Mouse (Mus musculus): ENCODE measurements around the gene Gpi1. TPM values are rescaled to one million over a fixed set of nuclear protein-coding genes. Genes with fewer than 3 reads are reported as not detected.
A peak's percentile ranks its signal among the peaks of the same experiment; 100 is the strongest.

Gene Gpi1
- 252 and 264 TPM in 2 replicates for polyA plus RNA-seq (2015; fragmentation: Nextera tagmentation; extraction: Ambion mirVana)

GRCm38 (mm10) chr7:34230116-34230515 lies at the start of gene Gpi1:
Gene Gpi1 (minus strand): TSS chr7:34230336.
- peak; percentile 74 for ATAC-seq (ENCODE audit: borderline replicate concordance, extremely low read depth, low FRiP score, low TSS enrichment)
- peak within 1 kb of the TSS; percentile 88 for H3K27ac ChIP-seq
- peak within 1 kb of the TSS; percentile 75 for H3K4me3 ChIP-seq
- 0% methylated on average over 39 of the region's 39 CpGs for WGBS
- peaks cover 31% of the 10 kb centered on the region for H3K36me3 ChIP-seq
- no peaks in the 10 kb centered on the region for H3K9me3 ChIP-seq
- H3K4me1 ChIP-seq, result peaks cover 36% of the 10 kb centered on the region
- H3K9ac ChIP-seq, result peak within 1 kb of the TSS; percentile 72
- peak within 1 kb of the TSS; percentile 81 for H3K4me2 ChIP-seq
- no peaks in the 10 kb centered on the region for H3K27me3 ChIP-seq

- Histone ChIP-seq H3K36me3 (peaks cover 3% of the 10 kb centered on the region; the same call in 1 of the 2 replicates), H3K9me3 (no peaks in the 10 kb centered on the region), H3K27ac (no peak overlapping the region), H3K4me3 (no peak overlapping the region), H3K4me1 (no peaks in the 10 kb centered on the region), H3K27me3 (no peaks in the 10 kb centered on the region), H3K4me2 (no peak overlapping the region), H3K9ac (no peak overlapping the region)
- no peak for ATAC-seq (ENCODE audit: borderline replicate concordance, extremely low read depth, low FRiP score, low TSS enrichment)
- WGBS, result 91% methylated on average over 2 of the region's 2 CpGs
These were observed 47.5 kb upstream of the Gpi1 start for GRCm38 (mm10) chr7:34277656-34278055.

- H3K4me1 ChIP-seq, result no peaks in the 10 kb centered on the region
- WGBS, result 93% methylated on average over 3 of the region's 3 CpGs
- no peaks in the 10 kb centered on the region for H3K27me3 ChIP-seq
- no peak overlapping the region for H3K4me2 ChIP-seq
- no peak overlapping the region for H3K9ac ChIP-seq
- H3K36me3 ChIP-seq, result peaks cover 3% of the 10 kb centered on the region; the same call in 1 of the 2 replicates
- H3K4me3 ChIP-seq, result no peak overlapping the region
- H3K27ac ChIP-seq, result no peak overlapping the region
- H3K9me3 ChIP-seq, result no peaks in the 10 kb centered on the region
- ATAC-seq (ENCODE audit: borderline replicate concordance, extremely low read depth, low FRiP score, low TSS enrichment), result no peak
These were observed 45.9 kb upstream of the Gpi1 start for GRCm38 (mm10) chr7:34276066-34276465.

- Histone ChIP-seq H3K4me1 (no peaks in the 10 kb centered on the region), H3K27ac (no peak overlapping the region)
These were observed 42.3 kb upstream of the Gpi1 start for GRCm38 (mm10) chr7:34272465-34272864.

GRCm38 (mm10) chr7:34268463-34268862 lies 38.3 kb upstream of the Gpi1 start:
- no peak overlapping the region for H3K4me3 ChIP-seq
- H3K4me2 ChIP-seq, result no peak overlapping the region
- H3K27me3 ChIP-seq, result no peaks in the 10 kb centered on the region
- no peak overlapping the region for H3K9ac ChIP-seq
- 68% methylated on average over 1 of the region's 1 CpGs for WGBS
- H3K27ac ChIP-seq, result peak overlapping the region; percentile 69
- 0 out of 2 replicates have a peak, but pooled peaks cover 3% of the 10 kb centered on the region for H3K36me3 ChIP-seq
- 0 out of 2 replicates have a peak, but pooled peaks cover 6% of the 10 kb centered on the region for H3K4me1 ChIP-seq
- ATAC-seq (ENCODE audit: borderline replicate concordance, extremely low read depth, low FRiP score, low TSS enrichment), result no peak
- H3K9me3 ChIP-seq, result no peaks in the 10 kb centered on the region

More at GRCm38 (mm10) chr7:34272465-34272864, 42.3 kb upstream of the Gpi1 start:
- H3K36me3 ChIP-seq, result peaks cover 3% of the 10 kb centered on the region; the same call in 1 of the 2 replicates
- H3K4me2 ChIP-seq, result no peak overlapping the region
- H3K9ac ChIP-seq, result no peak overlapping the region
- no peak for ATAC-seq (ENCODE audit: borderline replicate concordance, extremely low read depth, low FRiP score, low TSS enrichment)
- WGBS, result 71% methylated on average over 4 of the region's 4 CpGs
- H3K4me3 ChIP-seq, result no peak overlapping the region
- H3K9me3 ChIP-seq, result no peaks in the 10 kb centered on the region
- no peaks in the 10 kb centered on the region for H3K27me3 ChIP-seq

- Histone ChIP-seq H3K27me3 (no peaks in the 10 kb centered on the region), H3K4me1 (0 out of 2 replicates have a peak, but pooled peaks cover 6% of the 10 kb centered on the region), H3K4me3 (no peak overlapping the region), H3K9me3 (no peaks in the 10 kb centered on the region), H3K36me3 (peaks cover 21% of the 10 kb centered on the region; the same call in 1 of the 2 replicates), H3K9ac (no peak overlapping the region), H3K4me2 (no peak overlapping the region), H3K27ac (peak overlapping the region; percentile 22; the same call in 1 of the 2 replicates)
- no peak for ATAC-seq (ENCODE audit: borderline replicate concordance, extremely low read depth, low FRiP score, low TSS enrichment)
These were observed 36.3 kb upstream of the Gpi1 start for GRCm38 (mm10) chr7:34266421-34266820.

- ATAC-seq (ENCODE audit: borderline replicate concordance, extremely low read depth, low FRiP score, low TSS enrichment), result no peak
- peaks cover 25% of the 10 kb centered on the region; the same call in 1 of the 2 replicates for H3K36me3 ChIP-seq
- 0 out of 2 replicates have a peak, but pooled peaks cover 6% of the 10 kb centered on the region for H3K4me1 ChIP-seq
- no peak overlapping the region for H3K4me2 ChIP-seq
- H3K27me3 ChIP-seq, result no peaks in the 10 kb centered on the region
- H3K27ac ChIP-seq, result no peak overlapping the region
- no peak overlapping the region for H3K9ac ChIP-seq
- no peaks in the 10 kb centered on the region for H3K9me3 ChIP-seq
- no peak overlapping the region for H3K4me3 ChIP-seq
- 40% methylated on average over 5 of the region's 5 CpGs for WGBS
These were observed 35.8 kb upstream of the Gpi1 start for GRCm38 (mm10) chr7:34265876-34266346.

- Histone ChIP-seq H3K36me3 (peaks cover 47% of the 10 kb centered on the region; the same call in 1 of the 2 replicates), H3K9ac (no peak overlapping the region), H3K27me3 (no peaks in the 10 kb centered on the region), H3K4me2 (no peak overlapping the region), H3K4me1 (0 out of 2 replicates have a peak, but pooled peaks cover 6% of the 10 kb centered on the region), H3K27ac (no peak overlapping the region), H3K9me3 (no peaks in the 10 kb centered on the region), H3K4me3 (no peak overlapping the region)
- no peak for ATAC-seq (ENCODE audit: borderline replicate concordance, extremely low read depth, low FRiP score, low TSS enrichment)
- WGBS, result 87% methylated on average over 5 of the region's 5 CpGs
These were observed 33.3 kb upstream of the Gpi1 start for GRCm38 (mm10) chr7:34263437-34263836.

- no peak for ATAC-seq (ENCODE audit: borderline replicate concordance, extremely low read depth, low FRiP score, low TSS enrichment)
- no peaks in the 10 kb centered on the region; the same call in 1 of the 2 replicates for H3K4me1 ChIP-seq
- H3K27me3 ChIP-seq, result no peaks in the 10 kb centered on the region
- no peaks in the 10 kb centered on the region for H3K9me3 ChIP-seq
- WGBS, result 94% methylated on average over 1 of the region's 1 CpGs
- H3K4me2 ChIP-seq, result no peak overlapping the region
- no peak overlapping the region for H3K4me3 ChIP-seq
- H3K36me3 ChIP-seq, result peaks cover 78% of the 10 kb centered on the region
- no peak overlapping the region for H3K27ac ChIP-seq
- H3K9ac ChIP-seq, result no peak overlapping the region
These were observed 28.3 kb upstream of the Gpi1 start for GRCm38 (mm10) chr7:34258407-34258806.

- H3K4me3 ChIP-seq, result no peak overlapping the region
- H3K9me3 ChIP-seq, result no peaks in the 10 kb centered on the region
- no peak overlapping the region for H3K9ac ChIP-seq
- H3K4me2 ChIP-seq, result no peak overlapping the region
- H3K36me3 ChIP-seq, result peaks cover 77% of the 10 kb centered on the region
- 75% methylated on average over 9 of the region's 9 CpGs for WGBS
- no peak for ATAC-seq (ENCODE audit: borderline replicate concordance, extremely low read depth, low FRiP score, low TSS enrichment)
- H3K27me3 ChIP-seq, result no peaks in the 10 kb centered on the region
- no peak overlapping the region for H3K27ac ChIP-seq
- no peaks in the 10 kb centered on the region; the same call in 1 of the 2 replicates for H3K4me1 ChIP-seq
These were observed 27.1 kb upstream of the Gpi1 start for GRCm38 (mm10) chr7:34257279-34257678.

- 74% methylated on average over 1 of the region's 1 CpGs for WGBS
- H3K9ac ChIP-seq, result no peak overlapping the region
- H3K4me1 ChIP-seq, result no peaks in the 10 kb centered on the region; the same call in 1 of the 2 replicates
- no peak overlapping the region for H3K4me3 ChIP-seq
- H3K9me3 ChIP-seq, result no peaks in the 10 kb centered on the region
- no peak overlapping the region for H3K4me2 ChIP-seq
- H3K36me3 ChIP-seq, result peaks cover 66% of the 10 kb centered on the region
- peak overlapping the region; percentile 66 for H3K27ac ChIP-seq
- no peak for ATAC-seq (ENCODE audit: borderline replicate concordance, extremely low read depth, low FRiP score, low TSS enrichment)
- no peaks in the 10 kb centered on the region for H3K27me3 ChIP-seq
These were observed 25.8 kb upstream of the Gpi1 start for GRCm38 (mm10) chr7:34255916-34256315.

- no peak overlapping the region for H3K4me2 ChIP-seq
- 0 out of 2 replicates have a peak overlapping the region, but pooled peaks have one; percentile 66 for H3K27ac ChIP-seq
- ATAC-seq (ENCODE audit: borderline replicate concordance, extremely low read depth, low FRiP score, low TSS enrichment), result peak; percentile 69
- 75% methylated on average over 3 of the region's 3 CpGs for WGBS
- H3K4me3 ChIP-seq, result no peak overlapping the region
- no peaks in the 10 kb centered on the region for H3K27me3 ChIP-seq
- no peak overlapping the region for H3K9ac ChIP-seq
- H3K9me3 ChIP-seq, result no peaks in the 10 kb centered on the region
- no peaks in the 10 kb centered on the region; the same call in 1 of the 2 replicates for H3K4me1 ChIP-seq
- peaks cover 66% of the 10 kb centered on the region for H3K36me3 ChIP-seq
These were observed 25.0 kb upstream of the Gpi1 start for GRCm38 (mm10) chr7:34255137-34255536.

All from lung, embryonic 15.5 days (tissue).